Mouse (Mus musculus) forebrain, embryonic 13.5 days (tissue): Measurements from ENCODE around the gene Rnaseh2b. TPM values are rescaled to one million over a fixed set of nuclear protein-coding genes. Genes with fewer than 3 reads are reported as not detected.

Experiments
- ATAC-seq: fragments of 200-750 bp; cut with Nextera tagmentation; 2 replicates; pipeline ENCODE4 v1.8.0; 2017
- H3K27ac ChIP-seq: fragments of 300-500 bp; sonication (generic); 2 replicates; pipeline ENCODE4 v1.5.1; 2015; ENCODE audit warnings: inconsistent platforms, mild to moderate bottlenecking, moderate library complexity
- H3K27me3 ChIP-seq: fragments of 300-500 bp; sonication (generic); 2 replicates; pipeline ENCODE4 v1.6.1; 2015; ENCODE audit warnings: mild to moderate bottlenecking, inconsistent platforms
- H3K36me3 ChIP-seq: fragments of 300-500 bp; sonication (generic); 2 replicates; pipeline ENCODE4 v1.6.1; 2015; ENCODE audit warnings: mild to moderate bottlenecking, inconsistent platforms; ENCODE audit not compliant: poor library complexity, severe bottlenecking
- H3K4me1 ChIP-seq: fragments of 300-500 bp; sonication (generic); 2 replicates; pipeline ENCODE4 v1.6.1; 2015; ENCODE audit warnings: inconsistent platforms
- H3K4me2 ChIP-seq: fragments of 300-500 bp; sonication (generic); 2 replicates; pipeline ENCODE4 v1.6.1; 2015; ENCODE audit warnings: inconsistent platforms, mild to moderate bottlenecking, moderate library complexity
- H3K4me3 ChIP-seq: fragments of 300-500 bp; sonication (generic); 2 replicates; pipeline ENCODE4 v1.5.1; 2015; ENCODE audit warnings: mild to moderate bottlenecking, inconsistent platforms
- H3K9ac ChIP-seq: fragments of 300-500 bp; sonication (generic); 2 replicates; pipeline ENCODE4 v1.6.1; 2015; ENCODE audit warnings: mild to moderate bottlenecking, inconsistent platforms
- H3K9me3 ChIP-seq: fragments of 300-500 bp; sonication (generic); replicated peaks from 2 replicates; pipeline ENCODE4 v1.6.1; 2016; ENCODE audit warnings: inconsistent platforms
- WGBS: fragments of 180-500 bp; shearing (Covaris S2); methylation state at CpG from one replicate; pipeline ENCODE4 v1.1.7; 2015; 5-methylcytosine and 5-hydroxymethylcytosine counted together
- polyA plus RNA-seq: library from polyadenylated mRNA; unstranded; fragments of >200 nt; fragmentation: Nextera tagmentation; extraction: Ambion mirVana; gene quantifications from 2 replicates; pipeline ENCODE4 v1.2.1, GENCODE M21; 2015

The Rnaseh2b gene
- polyA plus RNA-seq, 1 experiment from 2014 or later = 102 TPM

GRCm38 (mm10) chr14:62416007-62416741, 123.8 kb downstream of the Rnaseh2b start:
- Histone ChIP-seq H3K4me1 (peaks cover 40% of the 10 kb centered on the region), H3K4me2 (peak overlapping the region; percentile 19; the same call in 1 of the 2 replicates), H3K36me3 (peaks cover 8% of the 10 kb centered on the region; the same call in 1 of the 2 replicates), H3K4me3 (no peak overlapping the region), H3K9me3 (no peaks in the 10 kb centered on the region; the same call in 1 of the 2 replicates), H3K9ac (no peak overlapping the region), H3K27me3 (no peaks in the 10 kb centered on the region), H3K27ac (peak overlapping the region; percentile 95)
- WGBS = 14% methylated on average over 7 of the region's 7 CpGs
- peak; percentile 94 for ATAC-seq

- Histone ChIP-seq H3K27me3 (no peaks in the 10 kb centered on the region), H3K4me3 (no peak overlapping the region), H3K4me1 (peaks cover 40% of the 10 kb centered on the region), H3K27ac (peak overlapping the region; percentile 95), H3K9ac (no peak overlapping the region), H3K36me3 (peaks cover 4% of the 10 kb centered on the region; the same call in 1 of the 2 replicates), H3K9me3 (no peaks in the 10 kb centered on the region; the same call in 1 of the 2 replicates), H3K4me2 (0 out of 2 replicates have a peak overlapping the region, but pooled peaks have one; percentile 8)
- WGBS = 22% methylated on average over 1 of the region's 1 CpGs
- peak; percentile 78 for ATAC-seq
These were observed 124.3 kb downstream of the Rnaseh2b start for GRCm38 (mm10) chr14:62416742-62417134.

- H3K9me3 ChIP-seq = no peaks in the 10 kb centered on the region
- H3K4me1 ChIP-seq = peaks cover 45% of the 10 kb centered on the region
- H3K36me3 ChIP-seq = no peaks in the 10 kb centered on the region
- H3K27me3 ChIP-seq = no peaks in the 10 kb centered on the region
- no peak for ATAC-seq
- no peak overlapping the region for H3K4me3 ChIP-seq
- peak overlapping the region; percentile 95 for H3K27ac ChIP-seq
- WGBS = 86% methylated on average over 3 of the region's 3 CpGs
- H3K9ac ChIP-seq = no peak overlapping the region
- no peak overlapping the region for H3K4me2 ChIP-seq
These were observed 125.1 kb downstream of the Rnaseh2b start for GRCm38 (mm10) chr14:62417501-62417900.

- H3K4me2 ChIP-seq = no peak overlapping the region
- no peak overlapping the region for H3K27ac ChIP-seq
- no peak for ATAC-seq
- peaks cover 27% of the 10 kb centered on the region for H3K4me1 ChIP-seq
- H3K36me3 ChIP-seq = no peaks in the 10 kb centered on the region
- H3K27me3 ChIP-seq = no peaks in the 10 kb centered on the region
- H3K4me3 ChIP-seq = no peak overlapping the region
- no peak overlapping the region for H3K9ac ChIP-seq
- WGBS = 72% methylated on average over 4 of the region's 4 CpGs
- H3K9me3 ChIP-seq = no peaks in the 10 kb centered on the region
These were observed 129.9 kb downstream of the Rnaseh2b start for GRCm38 (mm10) chr14:62422265-62422664.

Other genes with a start within 250 kb of the Rnaseh2b start
- gene Dleu7, start 458 bp downstream of the Rnaseh2b start, polyA plus RNA-seq = 17.4 and 20.4 TPM in 2 replicates
- 4.6 and 5.1 TPM in 2 replicates for gene Gucy1b2, start 163.7 kb downstream of the Rnaseh2b start, polyA plus RNA-seq